Mouse (Mus musculus) liver, embryonic 14.5 days (tissue): ENCODE results near the gene Lyrm7. TPM values are rescaled to one million over a fixed set of nuclear protein-coding genes. Genes with fewer than 3 reads are reported as not detected.

ENCODE experiments used
- ATAC-seq: fragments of 200-750 bp; cut with Nextera tagmentation; 2 replicates; pipeline ENCODE4 v1.8.0; 2017; ENCODE audit warnings: moderate number of reproducible peaks, mild to moderate bottlenecking, moderate library complexity; ENCODE audit not compliant: insufficient read depth
- DNase-seq, 3 experiments: peaks; one replicate each; pipeline ENCODE4 v3.0.0-alpha.2; 2012 to 2013; ENCODE audit warnings: low read depth in 3 of 3, low spot score in 3 of 3
- H3K27ac ChIP-seq: fragments of 300-500 bp; sonication (generic); 2 replicates; pipeline ENCODE4 v1.5.1; 2014; ENCODE audit warnings: moderate library complexity, mild to moderate bottlenecking, control low read depth, inconsistent platforms
- H3K27me3 ChIP-seq: fragments of 300-500 bp; sonication (generic); 2 replicates; pipeline ENCODE4 v1.6.1; 2014; ENCODE audit warnings: mild to moderate bottlenecking, low read length, moderate library complexity; ENCODE audit not compliant: control insufficient read depth, insufficient read depth
- H3K36me3 ChIP-seq: fragments of 300-500 bp; sonication (generic); replicated peaks from 2 replicates; pipeline ENCODE4 v1.6.1; 2014; ENCODE audit warnings: low read depth; ENCODE audit not compliant: control insufficient read depth, insufficient read depth
- H3K4me1 ChIP-seq, 2 experiments: fragments of 200-500 bp in 1 of 2; fragments of 300-500 bp in 1 of 2; sonication (generic) in 1 of 2; replicated peaks; 2 replicates each; pipeline ENCODE4 v1.6.1; 2012 to 2014; ENCODE audit warnings: antibody characterized with exemption in 1 of 2, inconsistent platforms in 1 of 2, low read length in 1 of 2; ENCODE audit not compliant: control insufficient read depth in 2 of 2, insufficient read depth in 2 of 2
- H3K4me2 ChIP-seq: fragments of 300-500 bp; sonication (generic); 2 replicates; pipeline ENCODE4 v1.6.1; 2014; ENCODE audit warnings: low read depth, mild to moderate bottlenecking, control low read depth, moderate library complexity
- H3K4me3 ChIP-seq, 2 experiments: fragments of 200-500 bp in 1 of 2; fragments of 300-500 bp in 1 of 2; sonication (generic) in 1 of 2; 2 replicates each; pipeline ENCODE4 v1.5.1; 2012 to 2014; ENCODE audit warnings: low read depth in 2 of 2, low read length in 2 of 2, mild to moderate bottlenecking in 2 of 2, control low read depth in 1 of 2, inconsistent platforms in 1 of 2, moderate library complexity in 1 of 2; ENCODE audit not compliant: insufficient read depth in 1 of 2
- H3K9ac ChIP-seq: fragments of 300-500 bp; sonication (generic); replicated peaks from 2 replicates; pipeline ENCODE4 v1.6.1; 2014; ENCODE audit warnings: mild to moderate bottlenecking, control low read depth, moderate library complexity
- H3K9me3 ChIP-seq: fragments of 300-500 bp; sonication (generic); 2 replicates; pipeline ENCODE4 v1.6.1; 2016; ENCODE audit warnings: low read length, mixed read lengths; ENCODE audit not compliant: control insufficient read depth
- CTCF ChIP-seq: IDR thresholded peaks from 2 replicates; pipeline ENCODE4 v1.5.1; 2016; ENCODE audit warnings: antibody characterized with exemption, low read depth, control low read depth
- EP300 ChIP-seq: IDR thresholded peaks from 2 replicates; pipeline ENCODE4 v1.6.1; 2016; ENCODE audit warnings: antibody characterized with exemption, low read depth
- WGBS: fragments of 180-500 bp; shearing (Covaris S2); extraction: QIAGEN DNeasy Blood & Tissue Kit; methylation state at CpG from one replicate; pipeline ENCODE4 v1.1.7; 2014; ENCODE audit not compliant: insufficient replicate concordance; 5-methylcytosine and 5-hydroxymethylcytosine counted together
- polyA plus RNA-seq, 2 experiments: library from polyadenylated mRNA; depleted of rRNA in 1 of 2; stranded (reverse) in 1 of 2; unstranded in 1 of 2; fragments of >200 nt; fragmentation: Nextera tagmentation in 1 of 2; extraction: Ambion mirVana in 1 of 2; gene quantifications; 2 replicates each; pipeline versions ENCODE4 v1.2.1 to v1.2.3; 2012 to 2014

Lyrm7 gene
- polyA plus RNA-seq, 2 experiments, result 2.0 to 5.4 TPM

- 53% methylated on average over 4 of the region's 4 CpGs for WGBS
- Histone ChIP-seq H3K4me3 (no peak overlapping the region), H3K27me3 (no peaks in the 10 kb centered on the region; the same call in 1 of the 2 replicates), H3K9me3 (no peaks in the 10 kb centered on the region), H3K4me2 (no peak overlapping the region), H3K9ac (no peak overlapping the region), H3K4me1 (peaks cover 0 to 11% of the 10 kb centered on the region in 2 experiments; a peak in 3 of 4 replicates), H3K27ac (no peak overlapping the region), H3K36me3 (no peaks in the 10 kb centered on the region)
- ATAC-seq, result peak; percentile 41; the same call in 1 of the 2 replicates
- TF ChIP-seq EP300 (no peak), CTCF (no peak)
- DNase-seq, result no peak
These were observed 45.2 kb upstream of the Lyrm7 start for GRCm38 (mm10) chr11:54905931-54906330.

- Histone ChIP-seq H3K4me3 (no peak overlapping the region), H3K9me3 (no peaks in the 10 kb centered on the region), H3K36me3 (no peaks in the 10 kb centered on the region), H3K9ac (no peak overlapping the region), H3K27ac (no peak overlapping the region), H3K4me1 (peaks cover 0 to 11% of the 10 kb centered on the region in 2 experiments; a peak in 3 of 4 replicates), H3K4me2 (no peak overlapping the region), H3K27me3 (no peaks in the 10 kb centered on the region; the same call in 1 of the 2 replicates)
- WGBS, result 69% methylated on average over 3 of the region's 3 CpGs
- no peak for TF ChIP-seq EP300
- TF ChIP-seq CTCF, result no peak
- DNase-seq (no peak), ATAC-seq (no peak)
These were observed 44.4 kb upstream of the Lyrm7 start for GRCm38 (mm10) chr11:54905086-54905485.

- Histone ChIP-seq H3K36me3 (no peaks in the 10 kb centered on the region), H3K4me3 (no peak overlapping the region), H3K27me3 (no peaks in the 10 kb centered on the region; the same call in 1 of the 2 replicates), H3K27ac (no peak overlapping the region), H3K9ac (no peak overlapping the region), H3K9me3 (no peaks in the 10 kb centered on the region), H3K4me1 (peaks cover 0 to 11% of the 10 kb centered on the region in 2 experiments; a peak in 3 of 4 replicates), H3K4me2 (no peak overlapping the region; the same call in 1 of the 2 replicates)
- TF ChIP-seq EP300, result no peak
- TF ChIP-seq CTCF, result no peak
- peak; percentile 30; the same call in 1 of the 2 replicates for ATAC-seq
- 50% methylated on average over 4 of the region's 4 CpGs for WGBS
- no peak for DNase-seq
These were observed 43.4 kb upstream of the Lyrm7 start for GRCm38 (mm10) chr11:54903940-54904706.

DNA sequence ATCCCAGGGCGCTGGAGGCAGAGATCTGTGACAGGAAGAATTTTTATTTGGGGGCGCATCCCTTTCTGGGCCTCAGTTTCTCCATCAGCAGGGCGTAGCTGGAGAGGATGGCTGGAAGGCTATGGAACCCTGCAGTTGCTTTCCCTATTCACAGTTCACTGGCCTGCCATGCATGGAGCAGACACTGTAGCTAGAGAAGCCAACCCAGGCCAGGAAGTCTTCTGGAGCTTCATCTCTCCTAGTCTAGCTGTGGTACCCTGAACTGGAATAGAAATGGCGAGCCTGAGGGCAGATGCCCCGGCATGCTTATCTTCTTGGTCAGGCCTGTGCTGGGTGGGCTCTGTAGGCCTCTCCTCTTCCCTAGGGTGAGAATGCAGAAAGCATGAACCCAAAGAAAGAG, 42.6 kb upstream of the Lyrm7 start:
- Histone ChIP-seq H3K27me3 (no peaks in the 10 kb centered on the region; the same call in 1 of the 2 replicates), H3K9ac (no peak overlapping the region), H3K36me3 (no peaks in the 10 kb centered on the region), H3K4me2 (peak overlapping the region; percentile 60), H3K4me1 (peaks cover 0 to 11% of the 10 kb centered on the region in 2 experiments; a peak in 3 of 4 replicates), H3K9me3 (no peaks in the 10 kb centered on the region), H3K4me3 (peak overlapping the region; percentile 44 to 47; a peak in 3 of 4 replicates), H3K27ac (no peak overlapping the region)
- WGBS, result 50% methylated on average over 5 of the region's 5 CpGs
- TF ChIP-seq EP300 (no peak), CTCF (no peak)
- ATAC-seq (no peak), DNase-seq (no peak)
